In genomic region chr4:123956703-123957491, GRCm38 (mm10) we compare ENCODE assay signal across 8 mouse cellular contexts. TPM values are rescaled to one million over a fixed set of nuclear protein-coding genes. Genes with fewer than 3 reads are reported as not detected.
DNase-seq lines count a peak whose midpoint lies in the region; ATAC-seq and TF ChIP-seq lines count a peak whose summit lies in the region.

No protein-coding gene starts in this region.

- H3K4me3 ChIP-seq in heart, embryonic 10.5 days = peak overlapping the region; percentile 46
- no peak overlapping the region for H3K4me3 ChIP-seq in kidney, embryonic 14.5 days (ENCODE audit: low read length)
- H3K4me3 ChIP-seq in limb, embryonic 15.5 days = peak overlapping the region; percentile 19
- H3K4me3 ChIP-seq in midbrain, postnatal 0 days (ENCODE audit: low read depth, low read length) = peak overlapping the region; percentile 7; the same call in 1 of the 2 replicates

- peaks cover 42% of the 10 kb centered on the region for H3K27me3 ChIP-seq in heart, embryonic 10.5 days (ENCODE audit: insufficient read depth, poor library complexity, severe bottlenecking)
- peaks cover 20% of the 10 kb centered on the region for H3K27me3 ChIP-seq in kidney, embryonic 14.5 days (ENCODE audit: control insufficient read depth, insufficient read depth, low read length)
- H3K27me3 ChIP-seq in limb, embryonic 15.5 days = peaks cover 27% of the 10 kb centered on the region
- H3K27me3 ChIP-seq in midbrain, postnatal 0 days (ENCODE audit: insufficient read depth, low read length) = no peaks in the 10 kb centered on the region

- H3K36me3 ChIP-seq in heart, embryonic 10.5 days = no peaks in the 10 kb centered on the region
- H3K36me3 ChIP-seq in kidney, embryonic 14.5 days (ENCODE audit: control insufficient read depth, insufficient read depth, low read length) = no peaks in the 10 kb centered on the region
- no peaks in the 10 kb centered on the region for H3K36me3 ChIP-seq in limb, embryonic 15.5 days
- no peaks in the 10 kb centered on the region for H3K36me3 ChIP-seq in midbrain, postnatal 0 days (ENCODE audit: insufficient read depth, low read length)

- H3K9ac ChIP-seq in kidney, embryonic 14.5 days (ENCODE audit: low read depth, low read length) = no peak overlapping the region
- no peak overlapping the region for H3K9ac ChIP-seq in limb, embryonic 15.5 days
- no peak overlapping the region for H3K9ac ChIP-seq in midbrain, postnatal 0 days (replicated peaks; ENCODE audit: low read length, poor library complexity, severe bottlenecking)

- WGBS in heart, embryonic 10.5 days = 6% methylated on average over 31 of the region's 31 CpGs
- WGBS in kidney, embryonic 14.5 days = 3% methylated on average over 31 of the region's 31 CpGs
- WGBS in limb, embryonic 15.5 days = 4% methylated on average over 31 of the region's 31 CpGs
- 6% methylated on average over 31 of the region's 31 CpGs for WGBS in midbrain, postnatal 0 days

- H3K4me1 ChIP-seq in heart, embryonic 10.5 days = peaks cover 31% of the 10 kb centered on the region
- no peaks in the 10 kb centered on the region for H3K4me1 ChIP-seq in kidney, embryonic 14.5 days (ENCODE audit: control insufficient read depth, insufficient read depth, low read length)
- peaks cover 14% of the 10 kb centered on the region for H3K4me1 ChIP-seq in limb, embryonic 15.5 days
- H3K4me1 ChIP-seq in midbrain, postnatal 0 days (ENCODE audit: insufficient read depth, low read length) = no peaks in the 10 kb centered on the region

- TF ChIP-seq CTCF in brain, embryonic 14.5 days (IDR thresholded peaks at IDR 0.05; ENCODE audit: borderline replicate concordance, extremely low read depth, insufficient read depth, insufficient read length) = peak; percentile 87
- peak; percentile 87 for TF ChIP-seq CTCF in midbrain, postnatal 0 days (IDR thresholded peaks at IDR 0.05)

- no peak for TF ChIP-seq POLR2A in brain, embryonic 14.5 days (IDR thresholded peaks at IDR 0.05; ENCODE audit: borderline replicate concordance, extremely low read depth, insufficient read depth, insufficient read length, poor library complexity, severe bottlenecking)

- peak; percentile 61; the same call in 1 of the 2 replicates for ATAC-seq in erythroid progenitor cell, adult 5-6 weeks (replicated peaks; ENCODE audit: low FRiP score, poor library complexity, severe bottlenecking)
- ATAC-seq in kidney, embryonic 14.5 days (ENCODE audit: low FRiP score, low TSS enrichment) = peak; percentile 86
- no peak for ATAC-seq in limb, embryonic 15.5 days (ENCODE audit: insufficient number of reproducible peaks, low FRiP score, low TSS enrichment, low read depth)
- peak; percentile 82 for ATAC-seq in midbrain, postnatal 0 days (ENCODE audit: low FRiP score)

- DNase-seq in B cell, adult 2 months = peak; percentile 73 to 74
- DNase-seq in brain, embryonic 14.5 days (ENCODE audit: low read depth) = peak; percentile 87
- peak; percentile 85 for DNase-seq in heart, embryonic 10.5 days (ENCODE audit: low spot score)
- peak; percentile 83 for DNase-seq in midbrain, postnatal 0 days (ENCODE audit: low spot score)
- DNase-seq in spleen, postnatal 14 days (ENCODE audit: low spot score in 2 of 2) = peak; percentile 19 to 48

- H3K4me2 ChIP-seq in kidney, embryonic 14.5 days (replicated peaks; ENCODE audit: low read depth, low read length) = peak overlapping the region; percentile 12
- peak overlapping the region; percentile 38 for H3K4me2 ChIP-seq in limb, embryonic 15.5 days
- peak overlapping the region; percentile 28 for H3K4me2 ChIP-seq in midbrain, postnatal 0 days (ENCODE audit: low read depth, low read length, poor library complexity, severe bottlenecking)

- H3K27ac ChIP-seq in heart, embryonic 10.5 days = no peak overlapping the region
- no peak overlapping the region for H3K27ac ChIP-seq in kidney, embryonic 14.5 days (ENCODE audit: low read depth, low read length)
- H3K27ac ChIP-seq in limb, embryonic 15.5 days = no peak overlapping the region
- no peak overlapping the region for H3K27ac ChIP-seq in midbrain, postnatal 0 days (ENCODE audit: low read depth, low read length)

- H3K9me3 ChIP-seq in heart, embryonic 10.5 days = no peaks in the 10 kb centered on the region
- no peaks in the 10 kb centered on the region for H3K9me3 ChIP-seq in kidney, embryonic 14.5 days (ENCODE audit: control insufficient read depth, low read length)
- no peaks in the 10 kb centered on the region for H3K9me3 ChIP-seq in limb, embryonic 15.5 days
- H3K9me3 ChIP-seq in midbrain, postnatal 0 days (ENCODE audit: low read length) = no peaks in the 10 kb centered on the region

RNA-seq across cellular contexts. Expression of gene 4930535I16Rik, which starts 39.1 kb away (rescaled TPM):
- not detected in 2 replicates for polyA plus RNA-seq in brain, embryonic 14.5 days (2012; rRNA removed)
- not detected in 2 replicates for total RNA-seq in erythroid progenitor cell, adult 5-6 weeks (2015; ENCODE audit: low replicate concordance)
- not detected in 2 replicates for total RNA-seq in erythroid progenitor cell, adult 5-6 weeks (2017; ENCODE audit: low replicate concordance)
- polyA plus RNA-seq in heart, embryonic 10.5 days (2016; fragmentation: Nextera tagmentation; extraction: Ambion mirVana) = not detected in 2 replicates
- polyA plus RNA-seq in kidney, embryonic 14.5 days (2014; fragmentation: Nextera tagmentation; extraction: Ambion mirVana) = not detected in 2 replicates
- not detected in 2 replicates for polyA plus RNA-seq in limb, embryonic 15.5 days (2015; fragmentation: Nextera tagmentation; extraction: Ambion mirVana)
- not detected in 2 replicates for total RNA-seq in midbrain, postnatal 0 days (2014; rRNA removed)
- polyA plus RNA-seq in midbrain, postnatal 0 days (2015; fragmentation: Nextera tagmentation; extraction: Ambion mirVana) = not detected in 2 replicates

RNA-seq across cellular contexts. Expression of gene Rragc, which starts 39.7 kb away (rescaled TPM):
- 57.8 and 60.0 TPM in 2 replicates for polyA plus RNA-seq in brain, embryonic 14.5 days (2012; rRNA removed)
- total RNA-seq in erythroid progenitor cell, adult 5-6 weeks (2015; ENCODE audit: low replicate concordance) = 7.5 and 16.2 TPM in 2 replicates
- 12.3 and 43.4 TPM in 2 replicates for total RNA-seq in erythroid progenitor cell, adult 5-6 weeks (2017; ENCODE audit: low replicate concordance)
- 37.6 and 40.9 TPM in 2 replicates for polyA plus RNA-seq in heart, embryonic 10.5 days (2016; fragmentation: Nextera tagmentation; extraction: Ambion mirVana)
- polyA plus RNA-seq in kidney, embryonic 14.5 days (2014; fragmentation: Nextera tagmentation; extraction: Ambion mirVana) = 34.8 and 52.2 TPM in 2 replicates
- 48.6 and 55.2 TPM in 2 replicates for polyA plus RNA-seq in limb, embryonic 15.5 days (2015; fragmentation: Nextera tagmentation; extraction: Ambion mirVana)
- total RNA-seq in midbrain, postnatal 0 days (2014; rRNA removed) = 38.1 and 55.7 TPM in 2 replicates
- polyA plus RNA-seq in midbrain, postnatal 0 days (2015; fragmentation: Nextera tagmentation; extraction: Ambion mirVana) = 39.3 and 41.9 TPM in 2 replicates

RNA-seq across cellular contexts. Expression of gene Mycbp, which starts 52.3 kb away (rescaled TPM):
- polyA plus RNA-seq in brain, embryonic 14.5 days (2012; rRNA removed) = 11.1 and 11.7 TPM in 2 replicates
- total RNA-seq in erythroid progenitor cell, adult 5-6 weeks (2015; ENCODE audit: low replicate concordance) = 14.4 and 43.6 TPM in 2 replicates
- 12.1 and 52.7 TPM in 2 replicates for total RNA-seq in erythroid progenitor cell, adult 5-6 weeks (2017; ENCODE audit: low replicate concordance)
- 66.7 and 74.4 TPM in 2 replicates for polyA plus RNA-seq in heart, embryonic 10.5 days (2016; fragmentation: Nextera tagmentation; extraction: Ambion mirVana)
- polyA plus RNA-seq in kidney, embryonic 14.5 days (2014; fragmentation: Nextera tagmentation; extraction: Ambion mirVana) = 76.5 and 91.2 TPM in 2 replicates
- polyA plus RNA-seq in limb, embryonic 15.5 days (2015; fragmentation: Nextera tagmentation; extraction: Ambion mirVana) = 67.2 and 67.5 TPM in 2 replicates
- 6.7 and 6.8 TPM in 2 replicates for total RNA-seq in midbrain, postnatal 0 days (2014; rRNA removed)
- 34.9 and 46.6 TPM in 2 replicates for polyA plus RNA-seq in midbrain, postnatal 0 days (2015; fragmentation: Nextera tagmentation; extraction: Ambion mirVana)

Comparison
In these comparisons a context has a peak if more than half of its experiments do, and no peak if none do; other contexts are left out.
1. DNase-seq: peak in every context shown above with its lines; median percentile 87 in brain, embryonic 14.5 days; 85 in heart, embryonic 10.5 days; 83 in midbrain, postnatal 0 days; 74 in B cell, adult 2 months; 34 in spleen, postnatal 14 days.